Mouse (Mus musculus): Measurements from ENCODE around the gene Ksr1. TPM values are rescaled to one million over a fixed set of nuclear protein-coding genes. Genes with fewer than 3 reads are reported as not detected.

Ksr1 gene
- polyA plus RNA-seq, 2 experiments, result 1.7 to 4.0 TPM

DNA sequence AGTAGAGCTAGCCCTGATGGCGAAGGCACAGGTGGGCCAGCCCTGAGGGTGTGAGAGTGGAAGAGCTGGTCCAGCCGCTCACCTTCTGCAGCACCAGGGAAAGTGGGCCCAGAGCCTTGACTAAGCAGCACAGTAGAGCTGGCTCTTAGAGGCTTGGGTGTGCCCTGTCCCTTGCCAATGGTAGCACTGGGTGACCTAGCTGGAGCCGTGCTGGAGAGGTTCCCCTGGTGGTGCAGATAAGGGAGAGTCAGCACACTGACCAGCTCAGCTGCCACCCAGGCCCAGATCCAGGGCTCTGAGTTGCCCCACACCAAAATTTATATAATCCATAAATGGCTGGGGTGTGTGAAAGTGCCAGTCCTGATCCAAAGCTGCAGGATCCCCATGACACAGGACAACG, 79.0 kb downstream of the Ksr1 start:
- WGBS (ENCODE audit: insufficient replicate concordance), result 47% methylated on average over 4 of the region's 4 CpGs
- ATAC-seq (ENCODE audit: insufficient read depth) (peak; percentile 70), DNase-seq (ENCODE audit: low read depth in 3 of 3, low spot score in 3 of 3) (peak in 2 of 3 experiments; percentile 51 to 56)
- peak; percentile 60 for TF ChIP-seq CTCF (IDR thresholded peaks at IDR 0.05; ENCODE audit: low read depth)
- TF ChIP-seq EP300 (IDR thresholded peaks at IDR 0.05; ENCODE audit: low read depth), result peak; percentile 38; the same call in 1 of the 2 replicates
- Histone ChIP-seq H3K36me3 (replicated peaks; ENCODE audit: control insufficient read depth, insufficient read depth, low read depth) (no peaks in the 10 kb centered on the region), H3K4me1 (replicated peaks; ENCODE audit: control insufficient read depth in 2 of 2, insufficient read depth in 2 of 2, low read length in 1 of 2) (peaks cover 41 to 54% of the 10 kb centered on the region in 2 experiments), H3K9ac (replicated peaks) (peak overlapping the region; percentile 63), H3K27ac (peak overlapping the region; percentile 78), H3K4me2 (ENCODE audit: low read depth) (peak overlapping the region; percentile 78), H3K27me3 (ENCODE audit: control insufficient read depth, insufficient read depth, low read length) (no peaks in the 10 kb centered on the region), H3K4me3 (ENCODE audit: insufficient read depth in 1 of 2, low read depth in 2 of 2, low read length in 2 of 2) (peak overlapping the region; percentile 40 to 50), H3K9me3 (ENCODE audit: control insufficient read depth, low read length) (no peaks in the 10 kb centered on the region)

DNA sequence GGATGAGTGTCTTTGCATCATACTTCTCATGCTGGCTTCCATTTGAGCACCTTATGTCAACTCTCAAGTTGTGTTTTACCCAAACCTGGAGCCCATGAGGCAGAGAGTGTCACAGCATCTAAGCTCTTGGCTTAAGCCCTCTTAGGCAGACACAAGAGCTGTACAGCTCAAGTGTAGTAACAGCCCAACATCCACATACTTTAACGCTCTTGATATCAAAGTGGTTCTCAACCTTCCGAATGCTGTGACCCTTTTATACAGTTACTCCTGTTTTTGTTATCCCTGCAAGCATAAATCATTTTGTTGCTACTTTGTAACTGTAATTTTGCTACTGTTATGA, 80.0 kb downstream of the Ksr1 start:
- TF ChIP-seq CTCF (IDR thresholded peaks at IDR 0.05; ENCODE audit: low read depth) (no peak), EP300 (IDR thresholded peaks at IDR 0.05; ENCODE audit: low read depth) (no peak)
- Histone ChIP-seq H3K36me3 (replicated peaks; ENCODE audit: control insufficient read depth, insufficient read depth, low read depth) (no peaks in the 10 kb centered on the region), H3K27me3 (ENCODE audit: control insufficient read depth, insufficient read depth, low read length) (no peaks in the 10 kb centered on the region), H3K9me3 (ENCODE audit: control insufficient read depth, low read length) (no peaks in the 10 kb centered on the region), H3K4me1 (replicated peaks; ENCODE audit: control insufficient read depth in 2 of 2, insufficient read depth in 2 of 2, low read length in 1 of 2) (peaks cover 34 to 47% of the 10 kb centered on the region in 2 experiments), H3K4me3 (ENCODE audit: insufficient read depth in 1 of 2, low read depth in 2 of 2, low read length in 2 of 2) (no peak overlapping the region), H3K27ac (no peak overlapping the region), H3K9ac (replicated peaks) (no peak overlapping the region), H3K4me2 (ENCODE audit: low read depth) (no peak overlapping the region)
- WGBS (ENCODE audit: insufficient replicate concordance), result 92% methylated on average over 2 of the region's 2 CpGs
- DNase-seq (ENCODE audit: low read depth in 3 of 3, low spot score in 3 of 3), result no peak
- ATAC-seq (ENCODE audit: insufficient read depth), result no peak

DNA sequence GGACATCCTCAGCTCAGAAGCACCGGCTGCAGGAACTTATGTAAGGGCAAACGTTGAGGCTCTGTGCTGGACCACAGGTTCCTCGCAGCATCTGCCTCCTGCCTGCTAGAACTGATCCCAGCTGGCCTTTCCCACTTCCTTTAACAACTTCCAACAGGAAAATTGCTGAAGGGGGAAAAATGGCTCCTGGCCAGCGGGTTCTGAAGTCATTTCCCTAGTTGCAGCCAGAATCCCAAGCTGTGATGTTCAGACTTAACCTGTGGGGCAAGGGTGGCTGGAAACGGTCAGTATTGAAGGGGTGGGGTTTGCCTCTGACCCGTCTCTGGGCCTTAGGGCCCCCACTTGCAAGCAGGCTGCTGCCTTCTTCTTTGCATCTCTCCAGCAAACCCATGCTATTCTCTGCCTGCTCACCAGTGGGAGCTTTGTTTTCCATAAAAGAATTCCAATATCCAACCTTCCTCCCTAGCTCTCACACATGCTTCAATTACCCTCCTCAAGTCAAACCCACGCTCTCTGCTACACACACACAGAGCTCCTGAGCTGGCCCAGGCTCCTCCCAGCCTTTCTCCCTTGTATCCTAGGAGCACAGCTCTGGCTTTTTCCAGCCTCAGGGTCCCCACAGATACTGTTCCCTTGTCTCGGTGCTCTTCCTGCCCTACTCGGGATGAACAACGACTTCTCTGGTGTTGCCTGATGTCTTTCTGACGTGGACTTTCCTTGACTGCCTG, 80.6 kb downstream of the Ksr1 start:
- 69% methylated on average over 11 of the region's 11 CpGs for WGBS (ENCODE audit: insufficient replicate concordance)
- DNase-seq (ENCODE audit: low read depth in 3 of 3, low spot score in 3 of 3), result no peak
- Histone ChIP-seq H3K9me3 (ENCODE audit: control insufficient read depth, low read length) (no peaks in the 10 kb centered on the region), H3K9ac (replicated peaks) (no peak overlapping the region), H3K27me3 (ENCODE audit: control insufficient read depth, insufficient read depth, low read length) (no peaks in the 10 kb centered on the region), H3K4me2 (ENCODE audit: low read depth) (no peak overlapping the region), H3K36me3 (replicated peaks; ENCODE audit: control insufficient read depth, insufficient read depth, low read depth) (no peaks in the 10 kb centered on the region), H3K4me3 (ENCODE audit: insufficient read depth in 1 of 2, low read depth in 2 of 2, low read length in 2 of 2) (no peak overlapping the region), H3K4me1 (replicated peaks; ENCODE audit: control insufficient read depth in 2 of 2, insufficient read depth in 2 of 2, low read length in 1 of 2) (peaks cover 28 to 41% of the 10 kb centered on the region in 2 experiments), H3K27ac (no peak overlapping the region)
- ATAC-seq (ENCODE audit: insufficient read depth), result no peak
- TF ChIP-seq CTCF (IDR thresholded peaks at IDR 0.05; ENCODE audit: low read depth) (no peak), EP300 (IDR thresholded peaks at IDR 0.05; ENCODE audit: low read depth) (no peak)

DNA sequence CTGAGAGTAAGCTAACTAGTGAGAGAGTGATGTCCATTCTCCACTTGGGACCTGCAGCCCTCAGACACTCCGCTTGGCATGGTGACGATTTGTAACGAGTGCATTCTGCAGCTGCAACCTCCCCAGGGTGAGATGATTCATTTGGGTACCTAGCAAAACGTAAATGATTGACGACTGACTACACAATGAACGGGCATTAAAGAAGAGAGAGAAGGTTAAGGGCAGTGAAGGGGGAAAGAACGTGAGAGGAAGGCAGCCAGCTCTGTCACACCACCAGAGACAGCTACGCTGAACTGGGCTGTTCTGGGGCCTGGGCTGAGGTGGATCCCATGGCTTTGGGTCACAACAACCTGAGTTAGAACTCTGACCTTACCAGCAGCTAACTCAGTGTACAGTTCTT, 81.9 kb downstream of the Ksr1 start:
- Histone ChIP-seq H3K4me1 (replicated peaks; ENCODE audit: control insufficient read depth in 2 of 2, insufficient read depth in 2 of 2, low read length in 1 of 2) (peaks cover 17 to 31% of the 10 kb centered on the region in 2 experiments), H3K4me2 (ENCODE audit: low read depth) (no peak overlapping the region), H3K27ac (no peak overlapping the region), H3K9me3 (ENCODE audit: control insufficient read depth, low read length) (no peaks in the 10 kb centered on the region), H3K36me3 (replicated peaks; ENCODE audit: control insufficient read depth, insufficient read depth, low read depth) (no peaks in the 10 kb centered on the region), H3K27me3 (ENCODE audit: control insufficient read depth, insufficient read depth, low read length) (no peaks in the 10 kb centered on the region), H3K4me3 (ENCODE audit: insufficient read depth in 1 of 2, low read depth in 2 of 2, low read length in 2 of 2) (no peak overlapping the region), H3K9ac (replicated peaks) (no peak overlapping the region)
- DNase-seq (ENCODE audit: low read depth in 3 of 3, low spot score in 3 of 3) (no peak), ATAC-seq (ENCODE audit: insufficient read depth) (no peak)
- 76% methylated on average over 8 of the region's 8 CpGs for WGBS (ENCODE audit: insufficient replicate concordance)
- TF ChIP-seq EP300 (IDR thresholded peaks at IDR 0.05; ENCODE audit: low read depth), result no peak
- no peak for TF ChIP-seq CTCF (IDR thresholded peaks at IDR 0.05; ENCODE audit: low read depth)

DNA sequence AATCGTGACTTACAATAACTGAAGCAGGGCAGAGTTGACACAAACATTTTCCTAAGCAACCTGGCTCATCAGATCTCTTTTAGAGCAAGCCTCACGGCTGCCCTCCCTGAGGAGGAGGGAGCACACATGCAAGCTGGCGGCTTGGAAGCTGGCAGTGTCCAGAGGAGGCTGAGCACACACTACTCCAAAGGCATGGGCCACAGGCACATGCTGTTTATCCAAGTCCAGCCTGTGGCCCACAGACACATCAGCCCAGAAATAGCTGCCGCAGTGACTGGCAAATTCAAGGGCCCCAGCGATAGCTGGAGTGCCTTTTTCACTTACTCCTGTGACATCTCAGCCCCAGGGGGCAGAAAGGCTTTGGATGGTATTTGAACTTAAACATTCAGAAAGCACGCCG, 82.6 kb downstream of the Ksr1 start:
- DNase-seq (ENCODE audit: low read depth in 3 of 3, low spot score in 3 of 3) (no peak), ATAC-seq (ENCODE audit: insufficient read depth) (no peak)
- no peak for TF ChIP-seq CTCF (IDR thresholded peaks at IDR 0.05; ENCODE audit: low read depth)
- no peak for TF ChIP-seq EP300 (IDR thresholded peaks at IDR 0.05; ENCODE audit: low read depth)
- 79% methylated on average over 7 of the region's 7 CpGs for WGBS (ENCODE audit: insufficient replicate concordance)
- no peaks in the 10 kb centered on the region for H3K36me3 ChIP-seq (replicated peaks; ENCODE audit: control insufficient read depth, insufficient read depth, low read depth)
- H3K4me1 ChIP-seq (replicated peaks; ENCODE audit: control insufficient read depth in 2 of 2, insufficient read depth in 2 of 2, low read length in 1 of 2), result peaks cover 12 to 28% of the 10 kb centered on the region in 2 experiments
- no peaks in the 10 kb centered on the region for H3K27me3 ChIP-seq (ENCODE audit: control insufficient read depth, insufficient read depth, low read length)
- H3K9ac ChIP-seq (replicated peaks), result no peak overlapping the region
- H3K4me2 ChIP-seq (ENCODE audit: low read depth), result no peak overlapping the region
- H3K4me3 ChIP-seq (ENCODE audit: insufficient read depth in 1 of 2, low read depth in 2 of 2, low read length in 2 of 2), result no peak overlapping the region
- no peaks in the 10 kb centered on the region for H3K9me3 ChIP-seq (ENCODE audit: control insufficient read depth, low read length)
- H3K27ac ChIP-seq, result no peak overlapping the region

Data from liver, embryonic 14.5 days (tissue).